Mouse (Mus musculus): ENCODE data around the gene Plekhg3.

GRCm38 (mm10) chr12:76514842-76515241, 15.8 kb upstream of the Plekhg3 start:
- TF ChIP-seq CTCF (IDR thresholded peaks at IDR 0.05; ENCODE audit: low read depth, low read length) (no peak), POLR2A (IDR thresholded peaks at IDR 0.05; ENCODE audit: insufficient read depth, low read length) (no peak)
